Mouse (Mus musculus): ENCODE results near the gene BC048679.

BC048679 gene

DNA sequence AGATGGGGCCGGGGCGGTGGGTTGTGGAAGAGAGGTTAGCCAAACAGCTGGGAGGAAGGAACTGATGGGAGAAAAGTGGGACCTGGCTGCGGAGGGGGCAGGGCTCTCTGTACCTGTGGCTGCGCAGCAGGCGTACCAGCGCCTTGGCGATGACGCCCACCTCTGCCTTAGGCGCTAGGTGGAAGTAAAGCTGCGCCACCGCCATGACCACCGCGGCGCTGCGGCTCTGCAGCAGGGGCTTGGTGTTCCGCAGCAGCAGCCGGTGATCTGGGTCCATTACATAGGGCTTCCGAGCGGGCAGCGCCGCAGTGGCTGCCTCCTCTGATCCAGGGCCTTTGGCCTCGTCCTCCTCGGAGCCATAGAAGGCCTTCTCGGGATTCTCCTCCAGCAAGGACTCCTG is 21.2 kb downstream of the BC048679 start:
- DNase-seq (ENCODE audit: low spot score), result no peak

GRCm38 (mm10) chr7:81475221-81475620 is 22.9 kb downstream of the BC048679 start:
- no peak for DNase-seq (ENCODE audit: low spot score)

DNA sequence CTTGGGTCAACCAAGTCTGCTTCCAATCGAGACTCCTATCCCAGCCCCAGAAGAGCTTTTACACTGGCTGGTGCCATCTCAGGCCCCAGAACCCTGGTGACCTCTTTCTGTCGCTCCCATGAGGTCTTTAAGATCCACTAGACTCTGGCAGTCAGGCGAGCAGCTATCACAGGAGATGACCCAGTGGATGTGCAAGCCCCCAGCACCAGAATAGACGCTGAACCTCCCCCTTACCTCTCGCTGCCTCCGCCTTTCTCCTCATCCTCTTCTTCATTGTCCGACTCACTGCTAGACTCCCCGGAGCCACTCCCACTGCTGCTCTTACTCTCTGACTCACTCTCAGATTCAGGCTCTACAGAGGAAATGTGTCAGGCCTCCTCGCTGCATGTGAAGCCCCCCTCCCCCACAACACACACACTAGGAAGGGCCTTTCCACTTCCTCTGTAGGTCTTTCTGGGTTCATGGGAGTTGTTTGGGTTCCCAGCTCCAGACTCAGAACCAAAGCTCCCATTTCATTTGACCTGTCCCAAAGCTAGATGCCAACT is 33.1 kb downstream of the BC048679 start:
- DNase-seq (ENCODE audit: low spot score), result no peak

DNA sequence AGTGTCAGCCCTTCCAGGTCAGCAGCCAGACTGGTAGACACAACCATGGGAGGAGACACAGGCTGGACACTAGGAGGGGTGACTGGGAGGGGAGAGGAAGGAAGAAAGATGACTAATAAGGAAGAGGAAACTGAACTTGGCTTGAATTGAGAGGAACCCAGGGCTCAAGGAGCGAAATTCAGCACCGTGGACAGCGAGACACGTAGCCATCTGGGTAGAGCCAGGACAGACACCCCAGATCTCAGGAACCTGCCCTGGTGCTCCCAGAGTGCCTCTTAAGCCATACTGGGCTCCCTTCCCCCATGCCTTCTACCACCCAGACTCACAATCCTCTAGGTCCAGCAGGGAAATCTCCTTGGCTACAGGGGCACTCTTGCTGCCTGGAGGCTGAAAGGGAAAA is 34.0 kb downstream of the BC048679 start:
- no peak for DNase-seq (ENCODE audit: low spot score)

DNA sequence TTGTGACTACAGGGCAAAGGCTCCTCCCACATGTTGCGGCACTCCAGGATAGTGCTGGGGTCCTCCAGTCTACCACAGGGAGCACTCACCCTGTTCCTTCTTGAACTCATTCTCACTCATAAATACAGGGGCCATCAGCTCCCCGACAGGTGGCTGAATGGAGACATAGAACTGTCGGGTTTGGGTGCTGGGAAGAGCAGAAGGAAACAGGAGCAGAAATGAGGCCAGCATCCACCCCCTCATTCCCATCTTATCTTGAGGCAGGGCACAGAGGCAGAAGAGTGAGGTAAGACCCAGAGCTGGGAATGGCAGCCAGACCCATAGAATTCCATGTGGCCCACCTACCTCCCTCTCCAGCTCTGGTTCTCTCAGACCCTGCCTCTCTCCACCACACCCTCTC is 35.3 kb downstream of the BC048679 start:
- no peak for DNase-seq (ENCODE audit: low spot score)

- DNase-seq (ENCODE audit: low spot score), result peak; percentile 71
Measured at GRCm38 (mm10) chr7:81455155-81455651, 42.9 kb downstream of the BC048679 start, which contains the start of gene Cpeb1. Gene Cpeb1 (minus strand): TSS chr7:81455465.

- peak; percentile 78 for DNase-seq (ENCODE audit: low spot score)
Measured at GRCm38 (mm10) chr7:81454331-81455039, 43.6 kb downstream of the BC048679 start.

GRCm38 (mm10) chr7:81453443-81454274 is 44.4 kb downstream of the BC048679 start:
- DNase-seq (ENCODE audit: low spot score), result peak; percentile 55

GRCm38 (mm10) chr7:81452971-81453441 is 45.1 kb downstream of the BC048679 start:
- peak; percentile 53 for DNase-seq (ENCODE audit: low spot score)
